Mouse (Mus musculus) small intestine, adult 2 months (tissue): Measurements from ENCODE around the gene Rps23.

Experiments
- CTCF ChIP-seq: fragments of 200-500 bp; IDR thresholded peaks from 2 replicates; pipeline ENCODE4 v1.5.1; 2012; ENCODE audit warnings: low read depth, mild to moderate bottlenecking, control low read depth, inconsistent platforms, low read length, moderate library complexity, mixed read lengths; ENCODE audit not compliant: insufficient replicate concordance, insufficient read length; ENCODE audit errors: extremely low read depth
- POLR2A ChIP-seq: fragments of 200-500 bp; IDR thresholded peaks from 2 replicates; pipeline ENCODE4 v1.6.1; 2012; ENCODE audit warnings: low read depth, mild to moderate bottlenecking, control low read depth, inconsistent platforms, low read length, moderate library complexity

- TF ChIP-seq CTCF (no peak), POLR2A (peak; percentile 90)
Measured at GRCm38 (mm10) chr13:90922751-90923612, at the start of gene Rps23.
